Mouse (Mus musculus): ENCODE data around the gene Tnfaip8l2. TPM values are rescaled to one million over a fixed set of nuclear protein-coding genes. Genes with fewer than 3 reads are reported as not detected.

The Tnfaip8l2 gene
- total RNA-seq (2021), result under 1 TPM; 0.38 to 0.69 TPM
- long read RNA-seq, experiment 1, result 0 reads
- long read RNA-seq, experiment 2, result 0 reads

- peak in 1 of 2 experiments; percentile 16 for DNase-seq
- intact Hi-C loops (cut with DNase I), result loop anchor here (5.0 kb wide), 2 partner anchors 75 to 120 kb away; partner anchors contain the start of gene Gabpb2
These were observed at the start of gene Tnfaip8l2 for GRCm38 (mm10) chr3:95141952-95142616. Gene Tnfaip8l2, minus strand, starts transcription at chr3:95142360.

GRCm38 (mm10) chr3:95186888-95187287 lies 44.7 kb upstream of the Tnfaip8l2 start:
- no peak for DNase-seq
- intact Hi-C loops (cut with DNase I), result no loop called here

- intact Hi-C loops (cut with DNase I), result no loop called here
- DNase-seq, result no peak
These were observed 43.9 kb upstream of the Tnfaip8l2 start for GRCm38 (mm10) chr3:95186100-95186499.

- intact Hi-C loops (cut with DNase I), result no loop called here
- DNase-seq, result no peak
These were observed 42.8 kb upstream of the Tnfaip8l2 start for GRCm38 (mm10) chr3:95184796-95185577.

- intact Hi-C loops (cut with DNase I), result no loop called here
- DNase-seq, result no peak
These were observed 39.7 kb upstream of the Tnfaip8l2 start for GRCm38 (mm10) chr3:95181841-95182240.

GRCm38 (mm10) chr3:95179890-95180289 lies 37.7 kb upstream of the Tnfaip8l2 start:
- intact Hi-C loops (cut with DNase I), result no loop called here
- DNase-seq, result no peak

GRCm38 (mm10) chr3:95178948-95179347 lies 36.8 kb upstream of the Tnfaip8l2 start:
- intact Hi-C loops (cut with DNase I), result no loop called here
- no peak for DNase-seq

GRCm38 (mm10) chr3:95177583-95177982 lies 35.4 kb upstream of the Tnfaip8l2 start:
- no peak for DNase-seq
- intact Hi-C loops (cut with DNase I), result no loop called here

- intact Hi-C loops (cut with DNase I), result no loop called here
- no peak for DNase-seq
These were observed 34.3 kb upstream of the Tnfaip8l2 start for GRCm38 (mm10) chr3:95176500-95176899.

- peak; percentile 85 to 87 for DNase-seq
- intact Hi-C loops (cut with DNase I), result loop anchor here (5.0 kb wide), 1 partner anchor 37 kb away; no protein-coding TSS in a partner anchor
These were observed 31.9 kb upstream of the Tnfaip8l2 start for GRCm38 (mm10) chr3:95174011-95174592.

GRCm38 (mm10) chr3:95173256-95173949 lies 31.2 kb upstream of the Tnfaip8l2 start:
- DNase-seq, result no peak
- intact Hi-C loops (cut with DNase I), result loop anchor here (5.0 kb wide), 1 partner anchor 36 kb away; no protein-coding TSS in a partner anchor

- no peak for DNase-seq
- intact Hi-C loops (cut with DNase I), result loop anchor here (5.0 kb wide), 1 partner anchor 35 kb away; no protein-coding TSS in a partner anchor
These were observed 30.5 kb upstream of the Tnfaip8l2 start for GRCm38 (mm10) chr3:95172526-95173255.

GRCm38 (mm10) chr3:95171105-95171504 lies 28.9 kb upstream of the Tnfaip8l2 start:
- no peak for DNase-seq
- intact Hi-C loops (cut with DNase I), result loop anchor here (5.0 kb wide), 1 partner anchor 34 kb away; no protein-coding TSS in a partner anchor

- no peak for DNase-seq
- intact Hi-C loops (cut with DNase I), result loop anchor here (5.0 kb wide), 1 partner anchor 33 kb away; no protein-coding TSS in a partner anchor
These were observed 27.8 kb upstream of the Tnfaip8l2 start for GRCm38 (mm10) chr3:95169996-95170395.

GRCm38 (mm10) chr3:95164840-95165239 lies 22.7 kb upstream of the Tnfaip8l2 start:
- DNase-seq, result no peak
- intact Hi-C loops (cut with DNase I), result no loop called here

GRCm38 (mm10) chr3:95164256-95164550 lies 22.0 kb upstream of the Tnfaip8l2 start:
- no peak for DNase-seq
- intact Hi-C loops (cut with DNase I), result no loop called here

GRCm38 (mm10) chr3:95163419-95164255 lies 21.5 kb upstream of the Tnfaip8l2 start:
- intact Hi-C loops (cut with DNase I), result no loop called here
- peak; percentile 61 to 72 for DNase-seq

- DNase-seq, result no peak
- intact Hi-C loops (cut with DNase I), result no loop called here
These were observed 20.1 kb upstream of the Tnfaip8l2 start for GRCm38 (mm10) chr3:95162345-95162628.
